Mouse (Mus musculus) embryonic stem cell, embryonic (primary cell): ENCODE results near the gene Ptgis.

Experiments used
- CTCF ChIA-PET, 4 experiments: fragments of 300-600 bp in 2 of 4; fragments of 350-600 bp in 2 of 4; sonication (Branson Sonifier 250); formaldehyde crosslinking; loops; one replicate each; lab custom pipeline; 2022; ENCODE audit warnings: inconsistent platforms in 2 of 4; lab: Charles Lee
- POLR2A ChIA-PET, 4 experiments: fragments of 300-600 bp in 2 of 4; fragments of 350-600 bp in 2 of 4; sonication (Branson Sonifier 250); formaldehyde crosslinking; loops; one replicate each; lab custom pipeline; 2022; ENCODE audit warnings: antibody characterized with exemption in 4 of 4, inconsistent platforms in 1 of 4; lab: Charles Lee

The Ptgis gene

GRCm38 (mm10) chr2:167240008-167240964 is at the start of gene Ptgis:
Ptgis (minus strand) TSS chr2:167240604.
- ChIA-PET CTCF (interaction anchor here (0.6 to 2.4 kb wide), 12 partner anchors 16 to 179 kb away, joined by 3 to 10 read pairs (median 4); no protein-coding TSS in a partner anchor), POLR2A (interaction anchor here in 2 of 4 experiments (0.6 to 3.0 kb wide), 15 partner anchors 8 to 1739 kb away, joined by 3 to 18 read pairs (median 5); no protein-coding TSS in a partner anchor)

GRCm38 (mm10) chr2:167281461-167281860 is 41.1 kb upstream of the Ptgis start:
- CTCF ChIA-PET = interaction anchor here in 3 of 4 experiments (0.6 to 7.7 kb wide), 7 partner anchors 10 to 204 kb away, joined by 3 to 148 read pairs (median 5); no protein-coding TSS in a partner anchor
- POLR2A ChIA-PET = interaction anchor here in 2 of 4 experiments (1.3 to 2.2 kb wide), 4 partner anchors 11 to 61 kb away, joined by 3 to 10 read pairs (median 5); no protein-coding TSS in a partner anchor

- CTCF ChIA-PET = interaction anchor here in 3 of 4 experiments (0.5 to 7.7 kb wide), 11 partner anchors 11 to 251 kb away, joined by 3 to 148 read pairs (median 7); no protein-coding TSS in a partner anchor
- POLR2A ChIA-PET = interaction anchor here in 2 of 4 experiments (1.0 to 2.2 kb wide), 4 partner anchors 11 to 136 kb away, joined by 3 to 10 read pairs (median 5); no protein-coding TSS in a partner anchor
These were observed 40.5 kb upstream of the Ptgis start for GRCm38 (mm10) chr2:167280986-167281310.

GRCm38 (mm10) chr2:167280090-167280985 is 39.9 kb upstream of the Ptgis start:
- ChIA-PET POLR2A (interaction anchor here in 2 of 4 experiments (0.9 to 3.0 kb wide), 10 partner anchors 10 to 210 kb away, joined by 3 to 10 read pairs (median 4); no protein-coding TSS in a partner anchor), CTCF (interaction anchor here (0.5 to 7.7 kb wide), 16 partner anchors 12 to 838 kb away, joined by 3 to 148 read pairs (median 4); no protein-coding TSS in a partner anchor)

GRCm38 (mm10) chr2:167278751-167279526 is 38.5 kb upstream of the Ptgis start:
- ChIA-PET POLR2A (interaction anchor here in 3 of 4 experiments (0.5 to 3.0 kb wide), 33 partner anchors 9 to 220 kb away, joined by 3 to 20 read pairs (median 5); no protein-coding TSS in a partner anchor), CTCF (interaction anchor here (0.5 to 7.7 kb wide), 52 partner anchors 9 to 1418 kb away, joined by 3 to 148 read pairs (median 4); partner anchors contain the start of genes Ddx27 (in 1 of the 4) and Gm20431 (in 1 of the 4))

- ChIA-PET CTCF (interaction anchor here (0.6 to 7.7 kb wide), 30 partner anchors 8 to 662 kb away, joined by 3 to 148 read pairs (median 6); partner anchors contain the start of gene Ddx27 (in 1 of the 4)), POLR2A (interaction anchor here (0.6 to 3.0 kb wide), 24 partner anchors 10 to 210 kb away, joined by 3 to 20 read pairs (median 4); no protein-coding TSS in a partner anchor)
These were observed 37.6 kb upstream of the Ptgis start for GRCm38 (mm10) chr2:167278011-167278410.

GRCm38 (mm10) chr2:167277026-167277425 is 36.6 kb upstream of the Ptgis start:
- CTCF ChIA-PET = interaction anchor here in 3 of 4 experiments (0.6 to 7.7 kb wide), 4 partner anchors 54 to 434 kb away, joined by 3 to 148 read pairs (median 52); no protein-coding TSS in a partner anchor
- POLR2A ChIA-PET = interaction anchor here in 2 of 4 experiments (0.6 to 1.2 kb wide), 4 partner anchors 14 to 40 kb away, joined by 3 to 6 read pairs (median 4); no protein-coding TSS in a partner anchor

- POLR2A ChIA-PET = interaction anchor here in 3 of 4 experiments (0.7 to 1.9 kb wide), 10 partner anchors 14 to 54 kb away, joined by 3 to 14 read pairs (median 3); no protein-coding TSS in a partner anchor
- CTCF ChIA-PET = interaction anchor here (0.5 to 7.7 kb wide), 5 partner anchors 30 to 1467 kb away, joined by 3 to 148 read pairs (median 9); partner anchors contain the start of gene Atp9a (in 1 of the 4)
These were observed 35.5 kb upstream of the Ptgis start for GRCm38 (mm10) chr2:167275856-167276255.

- CTCF ChIA-PET = interaction anchor here in 2 of 4 experiments (1.0 to 7.7 kb wide), 3 partner anchors 30 to 52 kb away, joined by 3 to 148 read pairs (median 3); no protein-coding TSS in a partner anchor
- POLR2A ChIA-PET = interaction anchor here in 2 of 4 experiments (0.7 to 1.9 kb wide), 6 partner anchors 13 to 53 kb away, joined by 3 to 14 read pairs (median 4); partner anchors contain the start of gene Ptgis (in 1 of the 2)
These were observed 34.5 kb upstream of the Ptgis start for GRCm38 (mm10) chr2:167274713-167275465.

- ChIA-PET CTCF (interaction anchor here in 1 of 4 experiments (4.3 kb wide), 1 partner anchor 52 kb away, joined by 20 read pairs; no protein-coding TSS in a partner anchor), POLR2A (interaction anchor here in 2 of 4 experiments (0.7 to 1.2 kb wide), 7 partner anchors 11 to 201 kb away, joined by 3 to 4 read pairs (median 3); no protein-coding TSS in a partner anchor)
These were observed 32.9 kb upstream of the Ptgis start for GRCm38 (mm10) chr2:167273206-167273740.

GRCm38 (mm10) chr2:167272706-167273105 is 32.3 kb upstream of the Ptgis start:
- POLR2A ChIA-PET = interaction anchor here in 2 of 4 experiments (0.7 to 1.6 kb wide), 10 partner anchors 11 to 270 kb away, joined by 3 to 4 read pairs (median 3); no protein-coding TSS in a partner anchor
- CTCF ChIA-PET = interaction anchor here in 2 of 4 experiments (1.4 to 4.3 kb wide), 2 partner anchors 51 kb away, joined by 7 to 20 read pairs; no protein-coding TSS in a partner anchor

GRCm38 (mm10) chr2:167271121-167271521 is 30.7 kb upstream of the Ptgis start:
- CTCF ChIA-PET = interaction anchor here in 3 of 4 experiments (0.5 to 4.3 kb wide), 5 partner anchors 27 to 163 kb away, joined by 3 to 20 read pairs (median 3); no protein-coding TSS in a partner anchor
- POLR2A ChIA-PET = interaction anchor here in 2 of 4 experiments (0.6 to 1.6 kb wide), 4 partner anchors 24 to 826 kb away, joined by 3 to 4 read pairs (median 3); no protein-coding TSS in a partner anchor

GRCm38 (mm10) chr2:167270496-167270895 is 30.1 kb upstream of the Ptgis start:
- ChIA-PET POLR2A (interaction anchor here in 1 of 4 experiments (0.9 to 1.3 kb wide), 6 partner anchors 9 to 207 kb away, joined by 3 read pairs; no protein-coding TSS in a partner anchor), CTCF (interaction anchor here (0.6 to 4.3 kb wide), 8 partner anchors 8 to 707 kb away, joined by 3 to 20 read pairs (median 5); no protein-coding TSS in a partner anchor)

GRCm38 (mm10) chr2:167268721-167269120 is 28.3 kb upstream of the Ptgis start:
- ChIA-PET CTCF (interaction anchor here in 3 of 4 experiments (0.6 to 0.9 kb wide), 3 partner anchors 47 to 378 kb away, joined by 3 to 5 read pairs (median 3); no protein-coding TSS in a partner anchor), POLR2A (interaction anchor here in 1 of 4 experiments (0.7 to 1.6 kb wide), 4 partner anchors 8 to 228 kb away, joined by 3 to 6 read pairs (median 4); no protein-coding TSS in a partner anchor)
